Mouse (Mus musculus) liver, embryonic 12.5 days (tissue): Measurements from ENCODE around the gene Fgf12. TPM values are rescaled to one million over a fixed set of nuclear protein-coding genes. Genes with fewer than 3 reads are reported as not detected.

Experiments used
- ATAC-seq: fragments of 200-750 bp; cut with Nextera tagmentation; 2 replicates; pipeline ENCODE4 v1.8.0; 2017; ENCODE audit warnings: moderate number of reproducible peaks, mild to moderate bottlenecking, moderate library complexity
- H3K27ac ChIP-seq: fragments of 300-500 bp; sonication (generic); 2 replicates; pipeline ENCODE4 v1.5.1; 2016; ENCODE audit warnings: mild to moderate bottlenecking
- H3K27me3 ChIP-seq: fragments of 300-500 bp; sonication (generic); replicated peaks from 2 replicates; pipeline ENCODE4 v1.6.1; 2016; ENCODE audit warnings: mild to moderate bottlenecking, moderate library complexity
- H3K36me3 ChIP-seq: fragments of 300-500 bp; sonication (generic); 2 replicates; pipeline ENCODE4 v1.6.1; 2016; ENCODE audit warnings: mild to moderate bottlenecking, moderate library complexity
- H3K4me1 ChIP-seq: fragments of 300-500 bp; sonication (generic); 2 replicates; pipeline ENCODE4 v1.6.1; 2016
- H3K4me2 ChIP-seq: fragments of 300-500 bp; sonication (generic); 2 replicates; pipeline ENCODE4 v1.6.1; 2016; ENCODE audit warnings: mild to moderate bottlenecking, moderate library complexity
- H3K4me3 ChIP-seq: fragments of 300-500 bp; sonication (generic); 2 replicates; pipeline ENCODE4 v1.5.1; 2016; ENCODE audit warnings: mild to moderate bottlenecking, moderate library complexity
- H3K9ac ChIP-seq: fragments of 300-500 bp; sonication (generic); 2 replicates; pipeline ENCODE4 v1.6.1; 2016; ENCODE audit warnings: mild to moderate bottlenecking, moderate library complexity
- H3K9me3 ChIP-seq: fragments of 300-500 bp; sonication (generic); replicated peaks from 2 replicates; pipeline ENCODE4 v1.6.1; 2016; ENCODE audit warnings: mild to moderate bottlenecking, moderate library complexity
- WGBS: fragments of 180-500 bp; shearing (Covaris S2); methylation state at CpG from one replicate; pipeline ENCODE4 v1.1.7; 2016; ENCODE audit not compliant: insufficient replicate concordance; 5-methylcytosine and 5-hydroxymethylcytosine counted together
- polyA plus RNA-seq: library from polyadenylated mRNA; unstranded; fragments of >200 nt; fragmentation: Nextera tagmentation; extraction: Ambion mirVana; gene quantifications from 2 replicates; pipeline ENCODE4 v1.2.1, GENCODE M21; 2016

The Fgf12 gene
- 0.14 and 1.4 TPM in 2 replicates for polyA plus RNA-seq

DNA sequence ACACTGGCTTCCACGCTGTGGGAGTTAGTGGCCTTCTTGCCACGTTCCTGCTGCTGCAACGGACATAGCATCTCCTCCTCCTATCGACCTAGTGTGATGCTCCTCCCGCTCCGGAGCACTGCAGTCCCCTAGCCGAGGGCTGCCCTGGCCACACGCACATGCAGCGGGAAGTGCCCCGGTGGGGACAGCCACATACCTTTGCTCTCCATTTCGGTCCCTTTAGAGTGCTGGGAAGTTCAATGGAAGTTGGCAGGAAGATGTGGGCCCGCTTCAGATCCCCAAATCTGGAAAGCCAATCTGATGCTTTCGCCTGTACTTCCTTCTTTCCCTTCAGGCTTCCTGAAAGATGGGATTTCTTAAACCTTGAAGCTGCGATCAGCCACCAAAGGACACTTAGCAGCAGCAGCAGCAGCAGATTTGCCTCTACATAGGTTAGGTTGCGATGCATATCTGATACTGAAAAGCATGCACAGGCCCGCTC is at the start of gene Fgf12:
Fgf12 (minus strand) TSS at position 431 of the 481 bp plus-strand sequence.
- Histone ChIP-seq H3K36me3 (no peaks in the 10 kb centered on the region), H3K4me3 (peak within 1 kb of the TSS; percentile 7; the same call in 1 of the 2 replicates), H3K9ac (no peak within 1 kb of the TSS), H3K27me3 (peaks cover 13% of the 10 kb centered on the region; the same call in 1 of the 2 replicates), H3K4me1 (no peaks in the 10 kb centered on the region), H3K4me2 (peak within 1 kb of the TSS; percentile 37), H3K9me3 (no peaks in the 10 kb centered on the region), H3K27ac (no peak within 1 kb of the TSS)
- no peak for ATAC-seq
- 3% methylated on average over 16 of the region's 16 CpGs for WGBS

DNA sequence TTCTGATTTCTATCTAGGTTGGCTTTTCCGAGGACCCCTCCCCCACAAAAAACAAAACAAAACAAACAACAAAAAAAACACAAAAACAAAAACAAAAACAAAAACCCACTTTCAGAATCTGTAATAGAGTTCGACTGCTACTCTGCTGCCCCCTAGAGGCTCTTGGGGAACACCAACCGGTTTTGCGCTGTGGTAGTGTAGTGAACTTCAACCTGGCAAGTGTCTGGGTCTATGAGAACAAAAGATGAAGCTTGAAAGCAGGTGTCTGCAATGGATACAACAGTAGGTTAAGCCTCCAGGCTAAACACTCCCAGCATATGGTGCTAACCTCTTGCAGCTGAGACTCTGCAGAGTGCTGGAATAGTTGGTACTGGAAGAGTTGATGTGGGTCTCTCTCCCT is 40.2 kb upstream of the Fgf12 start:
- Histone ChIP-seq H3K4me3 (no peak overlapping the region), H3K36me3 (no peaks in the 10 kb centered on the region), H3K9me3 (no peaks in the 10 kb centered on the region), H3K4me2 (no peak overlapping the region), H3K9ac (no peak overlapping the region), H3K27ac (no peak overlapping the region), H3K27me3 (no peaks in the 10 kb centered on the region), H3K4me1 (no peaks in the 10 kb centered on the region)
- WGBS, result 1% methylated on average over 4 of the region's 4 CpGs
- no peak for ATAC-seq

DNA sequence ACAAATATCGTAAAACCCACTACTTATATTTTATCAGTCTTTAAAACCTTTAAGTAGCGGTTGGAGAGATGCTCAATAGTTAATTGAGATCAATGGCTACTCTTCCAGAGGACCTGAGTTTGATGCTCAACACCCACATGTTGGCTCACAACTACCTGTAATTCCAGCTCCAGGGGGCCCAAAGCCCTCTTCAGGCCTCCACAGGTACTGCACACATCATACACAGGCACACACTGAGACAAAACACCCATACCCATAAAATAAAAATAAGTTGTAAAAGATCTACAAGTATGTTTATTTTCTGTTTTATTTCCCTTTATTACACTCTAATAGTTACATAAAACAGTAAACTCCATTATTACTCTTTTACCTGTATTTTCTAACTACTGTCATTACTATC is 17.4 kb upstream of the Fgf12 start:
- Histone ChIP-seq H3K36me3 (no peaks in the 10 kb centered on the region), H3K4me2 (no peak overlapping the region), H3K9ac (no peak overlapping the region), H3K4me3 (no peak overlapping the region), H3K9me3 (no peaks in the 10 kb centered on the region), H3K27me3 (no peaks in the 10 kb centered on the region), H3K27ac (no peak overlapping the region), H3K4me1 (no peaks in the 10 kb centered on the region)
- ATAC-seq, result no peak
- WGBS, result 60% methylated on average over 2 of the region's 2 CpGs

DNA sequence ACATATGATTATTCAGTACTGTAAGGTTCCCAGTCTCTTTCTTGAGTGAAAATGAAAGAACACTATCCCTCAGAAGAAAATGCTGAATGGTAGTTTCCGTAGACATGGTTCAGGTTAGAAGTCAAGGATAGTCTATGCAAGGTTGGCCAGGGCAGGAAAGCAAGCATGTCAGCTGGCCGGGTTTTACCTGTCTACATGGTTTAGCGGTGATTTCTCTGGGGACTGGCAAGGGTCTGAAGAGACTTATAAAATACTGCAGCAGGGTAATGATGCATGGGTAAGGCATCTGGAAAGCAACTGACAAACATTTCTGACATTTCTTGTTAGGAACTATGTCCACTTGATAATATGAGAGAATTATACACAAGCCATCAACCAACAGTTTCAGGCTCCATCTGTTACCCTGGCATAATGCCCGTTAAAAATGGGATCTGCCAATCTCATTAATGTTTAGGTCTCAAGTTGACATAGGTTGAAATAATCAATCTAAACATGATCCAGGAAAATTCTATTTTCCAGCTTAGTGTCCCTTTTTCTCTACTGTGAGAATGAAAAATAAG is 8.6 kb upstream of the Fgf12 start:
- Histone ChIP-seq H3K27me3 (no peaks in the 10 kb centered on the region), H3K4me3 (no peak overlapping the region), H3K4me1 (no peaks in the 10 kb centered on the region), H3K9me3 (no peaks in the 10 kb centered on the region), H3K36me3 (no peaks in the 10 kb centered on the region), H3K9ac (no peak overlapping the region), H3K4me2 (no peak overlapping the region), H3K27ac (no peak overlapping the region)
- no peak for ATAC-seq
- 73% methylated on average over 4 of the region's 4 CpGs for WGBS

- H3K4me3 ChIP-seq, result peak overlapping the region; percentile 7; the same call in 1 of the 2 replicates
- no peaks in the 10 kb centered on the region for H3K36me3 ChIP-seq
- no peak overlapping the region for H3K27ac ChIP-seq
- ATAC-seq, result 0 out of 2 replicates have a peak, but pooled peaks have one; percentile 27
- H3K9me3 ChIP-seq, result no peaks in the 10 kb centered on the region
- WGBS, result 2% methylated on average over 33 of the region's 33 CpGs
- peak overlapping the region; percentile 37 for H3K4me2 ChIP-seq
- H3K9ac ChIP-seq, result no peak overlapping the region
- peaks cover 13% of the 10 kb centered on the region; the same call in 1 of the 2 replicates for H3K27me3 ChIP-seq
- H3K4me1 ChIP-seq, result no peaks in the 10 kb centered on the region
Observed at GRCm38 (mm10) chr16:28753124-28753917, 453 bp upstream of the Fgf12 start.

DNA sequence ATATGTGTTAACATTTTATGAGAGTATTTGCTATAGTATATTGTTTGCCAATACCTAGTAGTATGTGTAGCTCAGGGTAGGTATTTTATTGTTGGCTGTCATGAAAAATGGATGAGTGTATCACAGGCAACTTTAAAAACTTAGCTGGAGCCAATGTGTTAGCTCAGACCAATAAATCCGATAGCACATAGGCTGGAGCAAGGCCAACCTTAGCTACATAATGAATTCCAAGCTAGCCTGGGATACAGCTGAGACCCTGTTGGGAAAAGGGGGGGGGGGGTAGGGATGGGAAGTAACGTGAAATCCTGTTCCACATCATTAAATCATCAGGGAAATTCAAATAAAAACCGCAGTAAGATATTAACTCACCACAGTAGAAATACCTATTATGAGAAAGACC is 18.4 kb downstream of the Fgf12 start:
- ATAC-seq, result no peak
- H3K9ac ChIP-seq, result no peak overlapping the region
- H3K36me3 ChIP-seq, result no peaks in the 10 kb centered on the region
- H3K27me3 ChIP-seq, result no peaks in the 10 kb centered on the region
- no peak overlapping the region for H3K4me3 ChIP-seq
- H3K27ac ChIP-seq, result no peak overlapping the region
- no peaks in the 10 kb centered on the region for H3K4me1 ChIP-seq
- 60% methylated on average over 3 of the region's 3 CpGs for WGBS
- no peak overlapping the region for H3K4me2 ChIP-seq
- no peaks in the 10 kb centered on the region for H3K9me3 ChIP-seq

DNA sequence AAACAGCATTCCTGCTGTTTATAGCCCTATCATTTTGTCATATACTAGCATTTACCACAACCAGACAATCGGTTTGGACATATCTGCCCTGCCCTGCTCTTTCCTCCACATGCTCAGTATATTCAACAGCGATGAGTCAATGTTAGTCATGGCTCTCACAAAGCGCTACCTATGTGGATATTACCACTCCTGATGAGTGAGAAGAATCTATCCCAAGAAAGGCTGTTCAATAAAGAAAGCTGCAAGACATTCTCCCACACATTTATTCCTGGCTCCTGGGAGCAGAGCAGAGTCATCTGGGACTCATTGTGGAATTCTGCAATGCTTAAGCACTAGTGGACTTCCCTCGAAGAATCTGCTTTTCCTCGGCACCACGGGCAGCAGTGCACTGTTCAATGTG is 26.1 kb downstream of the Fgf12 start:
- WGBS, result 66% methylated on average over 6 of the region's 6 CpGs
- H3K27me3 ChIP-seq, result no peaks in the 10 kb centered on the region
- no peak overlapping the region for H3K27ac ChIP-seq
- no peaks in the 10 kb centered on the region for H3K4me1 ChIP-seq
- H3K9me3 ChIP-seq, result no peaks in the 10 kb centered on the region
- no peaks in the 10 kb centered on the region for H3K36me3 ChIP-seq
- ATAC-seq, result no peak
- H3K9ac ChIP-seq, result no peak overlapping the region
- no peak overlapping the region for H3K4me2 ChIP-seq
- no peak overlapping the region for H3K4me3 ChIP-seq

GRCm38 (mm10) chr16:28706623-28707022 is 46.2 kb downstream of the Fgf12 start:
- no peak overlapping the region for H3K27ac ChIP-seq
- no peak overlapping the region for H3K9ac ChIP-seq
- H3K4me1 ChIP-seq, result no peaks in the 10 kb centered on the region
- no peaks in the 10 kb centered on the region for H3K9me3 ChIP-seq
- no peak for ATAC-seq
- no peaks in the 10 kb centered on the region for H3K36me3 ChIP-seq
- WGBS, result 43% methylated on average over 3 of the region's 3 CpGs
- H3K27me3 ChIP-seq, result no peaks in the 10 kb centered on the region
- no peak overlapping the region for H3K4me3 ChIP-seq
- no peak overlapping the region for H3K4me2 ChIP-seq

DNA sequence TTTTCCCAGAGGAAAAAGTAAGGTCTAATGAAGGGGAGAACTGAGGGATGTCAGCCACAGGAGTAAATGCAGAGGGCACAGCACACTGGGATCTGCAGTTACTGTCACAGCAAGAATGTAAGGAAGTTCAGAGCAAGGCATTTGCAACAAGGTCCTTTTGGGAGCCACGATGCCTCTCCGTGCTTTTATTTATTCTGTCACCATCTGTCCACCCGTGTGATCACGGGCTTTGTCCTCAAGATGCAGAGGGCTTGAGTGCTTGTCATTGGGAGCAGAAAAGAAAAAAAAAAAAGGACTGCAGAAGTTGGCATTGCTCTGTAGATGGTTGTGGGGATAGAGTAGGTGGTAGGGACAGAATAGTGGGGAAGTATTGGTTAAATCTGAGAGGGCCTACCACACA is 52.5 kb downstream of the Fgf12 start:
- no peaks in the 10 kb centered on the region for H3K36me3 ChIP-seq
- 55% methylated on average over 4 of the region's 4 CpGs for WGBS
- no peak overlapping the region for H3K4me3 ChIP-seq
- no peak overlapping the region for H3K27ac ChIP-seq
- H3K4me1 ChIP-seq, result no peaks in the 10 kb centered on the region
- ATAC-seq, result no peak
- H3K4me2 ChIP-seq, result no peak overlapping the region
- no peaks in the 10 kb centered on the region for H3K9me3 ChIP-seq
- H3K27me3 ChIP-seq, result no peaks in the 10 kb centered on the region
- H3K9ac ChIP-seq, result no peak overlapping the region

DNA sequence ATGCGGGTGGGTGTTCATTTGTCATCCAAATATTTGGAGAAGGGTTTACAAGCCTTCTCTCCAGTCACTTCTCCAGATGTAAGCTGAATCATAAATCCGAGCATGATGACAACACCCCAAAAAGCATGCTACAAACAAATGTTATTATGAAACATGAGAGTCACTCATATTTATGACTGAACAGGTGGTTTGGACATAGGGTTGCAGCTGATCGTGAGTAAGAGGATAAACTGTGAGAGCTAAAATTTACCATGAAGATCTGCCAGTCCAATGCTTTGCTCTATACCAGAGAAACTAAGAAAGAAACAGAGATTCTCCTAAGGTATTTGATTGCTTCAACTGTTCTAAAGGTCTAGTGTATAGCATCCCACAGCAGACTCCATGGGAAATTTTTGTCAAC is 56.0 kb downstream of the Fgf12 start:
- no peaks in the 10 kb centered on the region for H3K27me3 ChIP-seq
- no peak overlapping the region for H3K27ac ChIP-seq
- ATAC-seq, result no peak
- WGBS, result 60% methylated on average over 3 of the region's 3 CpGs
- H3K9me3 ChIP-seq, result no peaks in the 10 kb centered on the region
- H3K4me2 ChIP-seq, result no peak overlapping the region
- no peaks in the 10 kb centered on the region for H3K4me1 ChIP-seq
- no peak overlapping the region for H3K4me3 ChIP-seq
- H3K36me3 ChIP-seq, result no peaks in the 10 kb centered on the region
- H3K9ac ChIP-seq, result no peak overlapping the region

- ATAC-seq, result no peak
- Histone ChIP-seq H3K4me2 (no peak overlapping the region), H3K27ac (no peak overlapping the region), H3K9ac (no peak overlapping the region), H3K4me1 (no peaks in the 10 kb centered on the region), H3K4me3 (no peak overlapping the region), H3K9me3 (no peaks in the 10 kb centered on the region), H3K36me3 (no peaks in the 10 kb centered on the region), H3K27me3 (no peaks in the 10 kb centered on the region)
- 66% methylated on average over 15 of the region's 15 CpGs for WGBS
Observed at GRCm38 (mm10) chr16:28694113-28694899, 58.6 kb downstream of the Fgf12 start.

DNA sequence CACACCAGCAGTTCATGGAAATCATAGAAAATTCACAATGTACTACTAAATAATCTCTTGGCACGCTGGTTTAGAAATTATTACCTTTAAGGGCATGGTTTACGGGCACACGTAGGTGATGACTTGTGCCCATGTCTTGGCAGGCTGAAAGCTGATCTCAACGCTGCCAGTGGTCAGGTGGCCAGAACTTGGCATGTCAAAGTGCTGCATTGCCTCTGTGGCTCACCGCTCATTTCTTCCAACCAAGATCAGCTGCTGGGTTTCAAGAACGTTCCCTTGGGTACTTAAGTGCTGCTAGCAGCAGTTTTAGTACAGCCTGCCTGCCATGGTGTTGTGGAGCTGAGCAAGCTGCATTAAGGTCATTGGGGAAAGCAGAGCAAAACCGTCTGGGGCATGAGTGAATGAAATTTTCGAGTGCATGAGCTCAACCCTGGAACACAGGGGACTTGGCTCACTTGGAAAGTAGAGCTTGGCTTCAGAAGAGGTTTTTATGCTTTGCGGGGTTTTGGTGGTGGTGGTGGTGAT is 63.9 kb downstream of the Fgf12 start:
- H3K9me3 ChIP-seq, result no peaks in the 10 kb centered on the region
- H3K27me3 ChIP-seq, result no peaks in the 10 kb centered on the region
- no peaks in the 10 kb centered on the region for H3K36me3 ChIP-seq
- WGBS, result 65% methylated on average over 9 of the region's 9 CpGs
- no peak overlapping the region for H3K9ac ChIP-seq
- no peak for ATAC-seq
- no peak overlapping the region for H3K4me2 ChIP-seq
- H3K27ac ChIP-seq, result no peak overlapping the region
- no peaks in the 10 kb centered on the region for H3K4me1 ChIP-seq
- no peak overlapping the region for H3K4me3 ChIP-seq
